Mouse (Mus musculus) spleen, embryonic (tissue): Measurements from ENCODE around the gene Rbm25.

Experiments used
- CTCF ChIA-PET: fragments of 350-600 bp; sonication (Branson Sonifier 250); formaldehyde crosslinking; loops from one replicate; lab custom pipeline; 2022; lab: Charles Lee

The Rbm25 gene

DNA sequence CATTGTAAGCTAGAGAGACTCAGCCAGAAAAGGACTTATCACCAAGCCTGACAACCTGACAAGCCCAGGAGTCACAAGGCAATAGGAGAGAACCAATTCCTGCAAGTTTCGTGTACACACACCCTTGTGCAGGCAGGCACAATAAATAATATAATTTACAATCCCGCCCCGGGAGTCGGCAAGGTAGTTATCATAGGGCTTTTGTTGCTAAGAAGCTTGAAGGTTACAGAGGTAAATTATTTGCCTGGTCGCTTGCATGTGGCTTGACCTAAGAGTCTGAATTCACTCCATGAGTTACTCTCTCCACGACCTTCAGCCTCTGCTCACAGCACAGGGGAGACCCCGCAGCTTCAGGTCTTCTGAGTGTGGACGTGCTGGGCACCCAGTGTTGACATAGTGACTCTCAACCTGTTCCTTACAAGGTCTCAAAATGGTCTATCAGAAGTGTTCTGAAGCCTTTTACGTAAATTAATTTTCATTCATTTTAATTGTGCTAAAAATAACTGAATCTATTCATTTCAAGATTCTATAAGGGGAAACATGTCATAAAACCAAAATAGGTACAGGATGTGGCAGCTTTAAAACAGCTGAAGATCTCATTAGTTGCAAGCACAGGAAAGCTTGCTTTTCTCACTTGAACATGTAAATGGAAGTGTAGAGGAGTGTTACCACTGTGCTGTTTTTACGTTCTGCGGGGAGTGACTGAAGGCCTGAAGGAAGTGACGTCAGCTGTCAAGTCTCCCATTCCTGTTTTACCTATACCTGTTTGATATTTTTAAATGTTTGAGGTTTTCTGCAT lies 95.7 kb downstream of the Rbm25 start:
- CTCF ChIA-PET = no interaction called here

DNA sequence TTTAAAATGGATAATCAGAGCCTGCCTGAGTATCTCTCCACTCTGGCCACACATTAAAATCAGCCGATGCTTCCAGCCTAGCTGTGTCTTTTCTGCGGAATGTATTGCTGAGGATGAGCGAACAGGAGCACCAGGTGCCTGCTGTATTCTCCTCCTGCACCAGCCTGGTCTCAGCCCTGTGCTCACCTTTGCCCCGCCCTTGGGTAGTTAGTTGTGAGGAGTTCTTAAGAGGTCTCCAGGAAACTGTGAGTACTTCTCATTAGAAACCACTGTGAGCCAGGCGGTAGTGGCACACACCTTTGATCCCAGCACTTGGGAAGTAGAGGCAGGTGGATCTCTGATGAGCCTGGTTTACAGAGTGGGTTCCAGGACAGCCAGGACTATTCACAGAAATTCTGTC lies 101.2 kb downstream of the Rbm25 start:
- CTCF ChIA-PET = interaction anchor here (0.6 kb wide), 1 partner anchor 1428 kb away, joined by 9 read pairs; no protein-coding TSS in a partner anchor
